Comparison of ENCODE assay signal across 17 mouse cellular contexts in genomic region chr16:19995818-19996217, GRCm38 (mm10).
"Had no signal": no experiment of that assay in that cellular context is flagged by ENCODE, and none has a peak within 500 bp of the region (broad histone marks: within the 10 kb centered on the region; RNA-seq: fewer than 3 reads in every experiment).

No protein-coding gene starts in this region.

- H3K4me3 ChIP-seq: neural tube, embryonic 12.5 days; neural tube, embryonic 13.5 days; neural tube, embryonic 15.5 days; stomach, embryonic 15.5 days had no signal

- H3K4me1 ChIP-seq: neural tube, embryonic 12.5 days; neural tube, embryonic 13.5 days; neural tube, embryonic 15.5 days; stomach, embryonic 15.5 days had no signal

- DNase-seq: retina, postnatal 1 day; right cerebral cortex, adult 18-20 months; right cerebral cortex, postnatal 14 days; right cerebral cortex, postnatal 25 days; right cerebral cortex, postnatal 4 days; spleen, adult 18-20 months; thymus, adult 18-20 months; thymus, adult 2 months; thymus, postnatal 14 days; thymus, postnatal 25 days; thymus, postnatal 36 days; thymus, postnatal 4 days had no signal

- H3K9ac ChIP-seq: neural tube, embryonic 12.5 days; neural tube, embryonic 13.5 days; neural tube, embryonic 15.5 days; stomach, embryonic 15.5 days had no signal

- H3K9me3 ChIP-seq: neural tube, embryonic 12.5 days; neural tube, embryonic 13.5 days; neural tube, embryonic 15.5 days; stomach, embryonic 15.5 days had no signal

- H3K36me3 ChIP-seq: neural tube, embryonic 12.5 days; neural tube, embryonic 13.5 days; neural tube, embryonic 15.5 days; stomach, embryonic 15.5 days had no signal

- H3K27ac ChIP-seq: neural tube, embryonic 12.5 days; neural tube, embryonic 13.5 days; neural tube, embryonic 15.5 days; stomach, embryonic 15.5 days; stomach, postnatal 0 days had no signal

- H3K27me3 ChIP-seq: neural tube, embryonic 12.5 days; neural tube, embryonic 13.5 days; neural tube, embryonic 15.5 days; stomach, embryonic 15.5 days had no signal
